Mouse (Mus musculus) liver, embryonic 14.5 days (tissue): ENCODE data around the gene 9230104L09Rik.
A peak's percentile ranks its signal among the peaks of the same experiment; 100 is the strongest.

ENCODE experiments used
- CTCF ChIP-seq: IDR thresholded peaks from 2 replicates; pipeline ENCODE4 v1.5.1; 2016; ENCODE audit warnings: antibody characterized with exemption, low read depth, control low read depth
- EP300 ChIP-seq: IDR thresholded peaks from 2 replicates; pipeline ENCODE4 v1.6.1; 2016; ENCODE audit warnings: antibody characterized with exemption, low read depth

DNA sequence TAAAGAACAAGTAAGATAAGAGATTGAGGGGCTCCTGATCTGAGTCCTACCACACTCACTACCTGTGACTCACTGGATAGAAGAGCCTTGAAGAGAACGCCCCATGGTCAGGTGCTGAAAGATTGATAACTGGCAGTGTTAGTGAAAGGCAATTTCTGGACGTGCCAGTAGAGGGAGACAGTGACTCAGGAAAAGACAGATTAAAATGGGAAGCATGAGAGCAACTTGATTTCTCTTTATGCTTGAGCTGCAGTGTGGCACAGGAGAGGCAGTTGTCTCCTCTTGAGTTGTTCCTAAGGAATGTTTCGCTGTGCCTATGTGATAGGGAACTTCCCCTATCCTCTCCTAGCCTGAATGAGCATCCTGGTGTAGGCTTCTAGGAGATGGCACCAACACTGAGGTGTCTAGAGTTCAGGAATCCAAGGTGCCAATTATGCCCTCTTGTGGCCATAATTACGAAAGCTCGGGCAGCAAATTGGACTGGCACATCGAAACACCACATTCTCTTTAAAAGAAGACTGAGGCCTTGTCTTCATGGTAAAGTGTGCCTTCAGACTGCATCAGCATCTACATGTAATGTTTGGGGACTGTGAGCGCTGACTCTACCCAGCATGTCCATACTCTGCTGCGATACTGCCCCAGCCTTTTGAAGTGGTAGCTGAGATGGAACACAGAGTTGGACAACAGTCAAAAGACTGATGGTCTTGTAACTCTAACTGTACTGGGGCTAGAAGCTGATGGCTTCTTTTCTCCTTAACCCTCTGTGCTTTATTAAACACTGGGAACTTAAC, 13.5 kb downstream of the 9230104L09Rik start:
- no peak for TF ChIP-seq EP300
- peak; percentile 76 for TF ChIP-seq CTCF
